Mouse (Mus musculus): ENCODE data around the gene Plcb3. TPM values are rescaled to one million over a fixed set of nuclear protein-coding genes. Genes with fewer than 3 reads are reported as not detected.
"Not testable (repeated sequence)": the region's sequence is repeated elsewhere in the genome, so short reads cannot be mapped to it uniquely, and the experiment has no call there.

Plcb3 gene
- polyA plus RNA-seq, 1 experiment = 14.6 TPM

DNA sequence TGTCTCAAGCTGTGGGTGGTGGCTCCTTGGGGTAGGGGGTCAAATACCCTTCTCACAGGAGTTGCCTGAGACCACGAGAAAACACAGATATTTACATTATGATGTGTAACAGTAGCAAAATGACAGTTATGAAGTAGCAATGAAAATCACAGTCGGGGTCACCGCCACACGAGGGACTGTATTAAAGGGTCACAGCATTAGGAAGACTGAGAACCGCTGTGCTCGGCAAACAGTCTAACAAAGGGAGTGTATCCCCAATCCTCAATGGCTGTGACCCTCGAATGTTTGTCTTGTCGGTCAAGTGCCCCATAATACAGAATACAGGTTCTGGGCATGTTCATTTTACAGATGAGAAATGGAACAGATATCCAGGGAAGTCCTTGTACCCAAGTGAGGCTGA is 17.7 kb upstream of the Plcb3 start:
- no peak overlapping the region for H3K27ac ChIP-seq (ENCODE audit: control insufficient read depth, insufficient read depth, low read depth, low read length, poor library complexity)
- H3K4me3 ChIP-seq (replicated peaks; ENCODE audit: control insufficient read depth, low read depth, low read length) = no peak overlapping the region
- WGBS = 88% methylated on average over 8 of the region's 8 CpGs
- peaks cover 3% of the 10 kb centered on the region for H3K4me1 ChIP-seq (ENCODE audit: control insufficient read depth, insufficient read depth, low read length)
- TF ChIP-seq CTCF (IDR thresholded peaks at IDR 0.05; ENCODE audit: control insufficient read depth, insufficient read depth, low read length) (no peak), POLR2A (IDR thresholded peaks at IDR 0.05; ENCODE audit: borderline replicate concordance, control insufficient read depth, low read depth, low read length) (no peak)

DNA sequence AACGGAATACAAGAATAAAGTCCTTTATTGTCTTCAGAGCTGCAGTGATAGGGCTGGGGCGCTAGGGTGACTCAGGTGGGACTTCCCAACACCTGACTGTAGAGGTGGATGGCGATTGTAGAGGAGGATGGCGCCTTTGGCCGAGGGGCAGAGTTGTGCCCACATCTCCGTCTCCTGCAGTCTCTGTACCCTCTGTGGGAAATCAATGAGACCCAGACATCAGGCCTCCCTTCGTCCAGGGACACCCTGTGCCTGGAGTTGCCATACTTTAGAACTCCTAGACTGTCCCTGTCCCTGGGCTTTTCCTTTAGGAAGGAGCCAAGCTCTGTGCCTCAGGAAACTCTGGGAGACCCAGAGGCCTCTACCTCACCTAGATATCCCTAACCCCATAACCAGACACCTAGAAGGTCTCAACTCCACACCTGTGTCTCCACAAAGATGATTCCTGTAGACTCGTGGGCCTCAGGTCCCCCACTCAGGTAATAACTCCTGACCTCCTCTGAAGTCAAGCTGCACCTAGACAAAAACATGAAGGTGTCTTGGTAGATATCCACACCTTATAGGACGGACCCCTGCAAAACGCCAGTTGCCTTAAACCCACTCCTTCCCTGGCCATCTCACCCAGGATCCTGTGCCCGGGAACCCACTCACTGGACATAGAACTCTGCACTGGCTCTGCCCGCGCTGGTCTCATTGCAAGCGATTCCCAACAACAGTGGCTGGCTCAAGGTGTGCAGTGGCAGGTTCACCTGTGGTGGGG is 16.9 kb upstream of the Plcb3 start:
- Histone ChIP-seq H3K4me1 (ENCODE audit: control insufficient read depth, insufficient read depth, low read length) (peaks cover 3% of the 10 kb centered on the region), H3K27ac (ENCODE audit: control insufficient read depth, insufficient read depth, low read depth, low read length, poor library complexity) (peak overlapping the region; percentile 33), H3K4me3 (replicated peaks; ENCODE audit: control insufficient read depth, low read depth, low read length) (peak overlapping the region; percentile 60)
- TF ChIP-seq CTCF (IDR thresholded peaks at IDR 0.05; ENCODE audit: control insufficient read depth, insufficient read depth, low read length) = no peak
- TF ChIP-seq POLR2A (IDR thresholded peaks at IDR 0.05; ENCODE audit: borderline replicate concordance, control insufficient read depth, low read depth, low read length) = no peak
- 69% methylated on average over 14 of the region's 14 CpGs for WGBS

DNA sequence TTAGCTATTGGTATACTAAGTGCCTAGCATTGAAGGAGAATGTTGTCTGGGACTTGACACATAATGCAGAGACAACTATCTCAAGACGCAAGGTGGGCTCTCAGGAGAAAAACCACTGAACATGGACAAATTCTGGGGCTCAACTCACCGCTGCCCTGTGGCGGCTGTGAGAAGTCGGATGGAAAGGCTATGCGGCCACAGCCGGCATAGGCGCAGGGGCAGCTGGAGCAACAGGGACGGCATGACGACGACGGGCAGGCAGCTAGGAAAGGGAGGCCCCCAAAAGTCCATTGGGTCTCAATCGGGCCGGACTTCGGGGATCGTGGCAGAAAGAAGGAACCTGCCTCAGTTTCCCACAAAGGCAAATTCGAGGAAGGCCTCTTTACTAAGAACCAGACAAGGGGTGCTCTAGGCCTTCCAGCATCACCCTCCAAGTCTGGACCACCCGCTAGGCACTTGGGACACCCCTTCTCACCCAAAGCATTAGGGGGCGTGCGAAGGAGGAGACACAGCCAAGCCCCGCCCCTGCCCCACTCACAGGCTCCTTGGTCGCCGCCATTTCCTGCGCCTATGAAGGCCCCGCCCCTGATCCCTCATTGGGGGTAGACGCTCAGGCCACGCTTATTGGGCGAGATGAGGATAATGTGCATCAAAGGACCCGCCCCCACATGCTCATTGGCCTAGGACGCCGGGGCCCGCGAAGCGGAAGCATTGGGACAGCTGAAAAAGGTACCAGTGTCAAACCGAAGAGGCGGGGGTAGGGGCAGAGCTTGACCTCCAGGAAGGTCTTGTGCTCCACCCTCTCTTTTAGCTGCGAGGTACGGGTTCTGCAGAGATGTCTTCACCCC is 16.0 kb upstream of the Plcb3 start, which contains the start of gene Dnajc4:
Dnajc4 (minus strand) TSS at position 562 of the 848 bp plus-strand sequence.
- Histone ChIP-seq H3K4me1 (ENCODE audit: control insufficient read depth, insufficient read depth, low read length) (peaks cover 3% of the 10 kb centered on the region), H3K27ac (ENCODE audit: control insufficient read depth, insufficient read depth, low read depth, low read length, poor library complexity) (peak within 1 kb of the TSS; percentile 33), H3K4me3 (replicated peaks; ENCODE audit: control insufficient read depth, low read depth, low read length) (peak within 1 kb of the TSS; percentile 74)
- 1% methylated on average over 37 of the region's 37 CpGs for WGBS
- TF ChIP-seq POLR2A (IDR thresholded peaks at IDR 0.05; ENCODE audit: borderline replicate concordance, control insufficient read depth, low read depth, low read length) = peak; percentile 42; the same call in 1 of the 2 replicates
- no peak for TF ChIP-seq CTCF (IDR thresholded peaks at IDR 0.05; ENCODE audit: control insufficient read depth, insufficient read depth, low read length)

DNA sequence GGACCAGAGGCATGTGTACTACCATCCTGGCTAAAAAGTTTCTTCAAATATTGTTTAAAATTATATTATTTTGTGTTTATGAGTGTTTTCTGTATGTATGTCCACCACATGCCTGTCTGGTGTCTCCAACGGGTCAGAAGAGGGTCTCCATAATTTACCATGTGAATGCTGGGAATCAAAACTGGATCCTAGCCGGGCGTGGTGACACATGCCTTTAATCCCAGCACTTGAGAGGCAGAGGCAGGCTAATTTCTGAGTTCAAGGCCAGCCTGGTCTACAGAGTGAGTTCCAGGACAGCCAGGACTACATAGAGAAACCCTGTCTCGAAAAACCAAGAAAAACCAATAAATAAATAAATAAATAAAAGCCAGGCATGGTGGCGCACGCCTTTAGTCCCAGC is 14.9 kb upstream of the Plcb3 start:
- 81% methylated on average over 6 of the region's 6 CpGs for WGBS
- not testable (repeated sequence) for H3K27ac ChIP-seq (ENCODE audit: control insufficient read depth, insufficient read depth, low read depth, low read length, poor library complexity); H3K4me1 ChIP-seq (ENCODE audit: control insufficient read depth, insufficient read depth, low read length); H3K4me3 ChIP-seq (replicated peaks; ENCODE audit: control insufficient read depth, low read depth, low read length)

DNA sequence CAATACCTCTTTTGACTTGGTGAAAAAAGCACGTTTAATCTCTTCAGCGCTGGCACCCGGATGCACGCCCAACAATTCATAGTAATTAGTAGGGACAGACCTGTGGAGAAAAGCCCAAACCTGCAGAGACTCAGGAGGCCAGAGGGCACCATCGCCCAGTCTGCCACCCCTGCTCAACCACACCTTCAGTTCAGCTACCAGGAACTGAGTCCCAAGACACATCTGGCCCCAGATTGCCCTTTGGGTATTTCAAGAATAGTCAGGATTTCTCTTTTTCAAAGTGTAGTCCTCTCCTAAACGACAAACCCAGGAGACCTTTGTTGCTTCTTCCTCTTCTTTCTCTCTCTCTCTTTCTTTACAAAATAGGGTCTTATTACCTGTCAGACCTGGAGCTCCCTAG is 14.4 kb upstream of the Plcb3 start:
- H3K27ac ChIP-seq (ENCODE audit: control insufficient read depth, insufficient read depth, low read depth, low read length, poor library complexity) = no peak overlapping the region
- H3K4me1 ChIP-seq (ENCODE audit: control insufficient read depth, insufficient read depth, low read length) = peaks cover 6% of the 10 kb centered on the region
- 86% methylated on average over 6 of the region's 6 CpGs for WGBS
- TF ChIP-seq POLR2A (IDR thresholded peaks at IDR 0.05; ENCODE audit: borderline replicate concordance, control insufficient read depth, low read depth, low read length) (no peak), CTCF (IDR thresholded peaks at IDR 0.05; ENCODE audit: control insufficient read depth, insufficient read depth, low read length) (no peak)
- no peak overlapping the region for H3K4me3 ChIP-seq (replicated peaks; ENCODE audit: control insufficient read depth, low read depth, low read length)

- WGBS = 91% methylated on average over 8 of the region's 8 CpGs
- TF ChIP-seq POLR2A (IDR thresholded peaks at IDR 0.05; ENCODE audit: borderline replicate concordance, control insufficient read depth, low read depth, low read length) (no peak), CTCF (IDR thresholded peaks at IDR 0.05; ENCODE audit: control insufficient read depth, insufficient read depth, low read length) (no peak)
- peaks cover 4% of the 10 kb centered on the region for H3K4me1 ChIP-seq (ENCODE audit: control insufficient read depth, insufficient read depth, low read length)
These were observed 13.0 kb upstream of the Plcb3 start for GRCm38 (mm10) chr19:6989251-6989650.

GRCm38 (mm10) chr19:6987904-6988285 is 11.6 kb upstream of the Plcb3 start:
- TF ChIP-seq CTCF (IDR thresholded peaks at IDR 0.05; ENCODE audit: control insufficient read depth, insufficient read depth, low read length) (no peak), POLR2A (IDR thresholded peaks at IDR 0.05; ENCODE audit: borderline replicate concordance, control insufficient read depth, low read depth, low read length) (no peak)
- peaks cover 3% of the 10 kb centered on the region for H3K4me1 ChIP-seq (ENCODE audit: control insufficient read depth, insufficient read depth, low read length)
- no peak overlapping the region for H3K27ac ChIP-seq (ENCODE audit: control insufficient read depth, insufficient read depth, low read depth, low read length, poor library complexity)
- peak overlapping the region; percentile 58 for H3K4me3 ChIP-seq (replicated peaks; ENCODE audit: control insufficient read depth, low read depth, low read length)
- 15% methylated on average over 8 of the region's 8 CpGs for WGBS

More at GRCm38 (mm10) chr19:6989251-6989650, 13.0 kb upstream of the Plcb3 start:
- Histone ChIP-seq H3K4me3 (replicated peaks; ENCODE audit: control insufficient read depth, low read depth, low read length) (no peak overlapping the region), H3K27ac (ENCODE audit: control insufficient read depth, insufficient read depth, low read depth, low read length, poor library complexity) (no peak overlapping the region)

Measured in bone marrow, adult 2 months (tissue).